Mouse (Mus musculus): ENCODE measurements around the gene Atp6v1c2. TPM values are rescaled to one million over a fixed set of nuclear protein-coding genes. Genes with fewer than 3 reads are reported as not detected.
A peak's percentile ranks its signal among the peaks of the same experiment; 100 is the strongest.

The Atp6v1c2 gene
- polyA plus RNA-seq, 1 experiment from 2014 or later: 1.0 TPM

DNA sequence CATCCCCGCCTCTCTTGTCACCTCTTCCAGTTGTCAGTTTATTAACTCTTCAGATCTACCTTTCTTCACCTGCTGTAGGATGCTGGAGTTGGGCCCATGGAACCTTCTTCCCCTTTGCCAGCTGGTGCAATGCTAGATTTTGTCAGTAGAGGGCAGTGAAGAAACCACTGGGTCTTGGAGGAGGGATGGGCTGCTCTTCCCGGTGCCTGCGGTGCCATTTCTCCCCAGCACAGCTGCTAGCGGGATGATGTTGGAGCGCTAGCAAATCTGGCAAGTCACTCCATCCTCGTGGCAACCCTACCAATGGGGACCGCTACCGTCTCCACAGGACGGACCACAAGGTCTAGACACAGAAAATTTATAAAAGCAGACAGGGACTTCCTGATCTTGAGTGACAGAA, 76.1 kb downstream of the Atp6v1c2 start:
- Histone ChIP-seq H3K27ac (ENCODE audit: low read depth, low read length) (no peak overlapping the region), H3K4me1 (ENCODE audit: control insufficient read depth, insufficient read depth, low read length) (no peaks in the 10 kb centered on the region), H3K4me3 (ENCODE audit: low read length) (no peak overlapping the region), H3K4me2 (replicated peaks; ENCODE audit: low read depth, low read length) (0 out of 2 replicates have a peak overlapping the region, but pooled peaks have one; percentile 8), H3K9me3 (ENCODE audit: control insufficient read depth, low read length) (no peaks in the 10 kb centered on the region), H3K9ac (ENCODE audit: low read depth, low read length) (no peak overlapping the region), H3K36me3 (ENCODE audit: control insufficient read depth, insufficient read depth, low read length) (no peaks in the 10 kb centered on the region), H3K27me3 (ENCODE audit: control insufficient read depth, insufficient read depth, low read length) (no peaks in the 10 kb centered on the region)
- WGBS: 4% methylated on average over 9 of the region's 9 CpGs
- peak; percentile 33; the same call in 1 of the 2 replicates for ATAC-seq (ENCODE audit: low FRiP score, low TSS enrichment)

DNA sequence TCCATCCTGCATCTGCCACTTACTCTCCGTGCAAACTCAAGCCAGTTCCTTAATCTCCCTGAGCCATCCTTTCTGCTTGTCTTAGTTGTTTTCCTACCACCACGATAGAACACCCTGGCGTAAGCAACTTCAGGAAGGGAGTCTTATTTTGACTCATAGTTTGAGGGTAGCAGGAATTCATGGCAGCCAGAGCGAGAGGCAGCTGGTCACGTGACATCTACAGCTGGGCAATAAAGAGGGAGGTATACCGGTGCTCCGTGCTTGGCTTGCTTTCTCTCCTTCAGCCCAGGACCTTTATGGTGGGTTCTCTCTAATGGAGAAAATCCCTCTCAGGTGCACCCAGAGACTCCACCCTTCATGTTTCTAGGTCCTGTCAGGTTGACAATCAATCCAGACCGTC, 78.2 kb downstream of the Atp6v1c2 start:
- Histone ChIP-seq H3K9me3 (ENCODE audit: control insufficient read depth, low read length) (no peaks in the 10 kb centered on the region), H3K4me2 (replicated peaks; ENCODE audit: low read depth, low read length) (no peak overlapping the region), H3K4me1 (ENCODE audit: control insufficient read depth, insufficient read depth, low read length) (no peaks in the 10 kb centered on the region), H3K27ac (ENCODE audit: low read depth, low read length) (no peak overlapping the region), H3K9ac (ENCODE audit: low read depth, low read length) (no peak overlapping the region), H3K4me3 (ENCODE audit: low read length) (no peak overlapping the region), H3K27me3 (ENCODE audit: control insufficient read depth, insufficient read depth, low read length) (no peaks in the 10 kb centered on the region), H3K36me3 (ENCODE audit: control insufficient read depth, insufficient read depth, low read length) (no peaks in the 10 kb centered on the region)
- WGBS: 60% methylated on average over 8 of the region's 8 CpGs
- no peak for ATAC-seq (ENCODE audit: low FRiP score, low TSS enrichment)

DNA sequence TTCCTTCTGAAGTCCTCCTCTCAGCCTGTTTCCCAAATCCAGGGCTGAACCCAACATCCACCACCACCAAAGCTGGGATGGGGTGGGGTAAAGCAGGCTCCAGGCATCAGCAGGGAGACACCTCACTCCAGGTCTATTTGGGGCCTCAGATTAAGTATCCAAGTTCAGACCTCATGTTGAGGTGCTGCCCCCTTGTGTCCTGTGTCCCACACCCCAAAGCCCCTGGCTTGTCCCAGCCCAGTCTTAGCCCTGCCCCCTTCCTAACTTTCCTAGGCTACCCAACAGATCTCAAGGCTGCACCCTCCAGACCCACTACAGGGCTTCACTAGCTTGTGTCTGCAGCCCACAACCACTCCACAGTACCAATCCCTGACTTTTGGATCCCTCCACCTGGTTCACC, 87.1 kb downstream of the Atp6v1c2 start:
- Histone ChIP-seq H3K36me3 (ENCODE audit: control insufficient read depth, insufficient read depth, low read length) (no peaks in the 10 kb centered on the region), H3K4me2 (replicated peaks; ENCODE audit: low read depth, low read length) (no peak overlapping the region), H3K4me3 (ENCODE audit: low read length) (no peak overlapping the region), H3K4me1 (ENCODE audit: control insufficient read depth, insufficient read depth, low read length) (0 out of 2 replicates have a peak, but pooled peaks cover 3% of the 10 kb centered on the region), H3K27ac (ENCODE audit: low read depth, low read length) (no peak overlapping the region), H3K27me3 (ENCODE audit: control insufficient read depth, insufficient read depth, low read length) (no peaks in the 10 kb centered on the region), H3K9ac (ENCODE audit: low read depth, low read length) (no peak overlapping the region), H3K9me3 (ENCODE audit: control insufficient read depth, low read length) (no peaks in the 10 kb centered on the region)
- ATAC-seq (ENCODE audit: low FRiP score, low TSS enrichment): no peak

DNA sequence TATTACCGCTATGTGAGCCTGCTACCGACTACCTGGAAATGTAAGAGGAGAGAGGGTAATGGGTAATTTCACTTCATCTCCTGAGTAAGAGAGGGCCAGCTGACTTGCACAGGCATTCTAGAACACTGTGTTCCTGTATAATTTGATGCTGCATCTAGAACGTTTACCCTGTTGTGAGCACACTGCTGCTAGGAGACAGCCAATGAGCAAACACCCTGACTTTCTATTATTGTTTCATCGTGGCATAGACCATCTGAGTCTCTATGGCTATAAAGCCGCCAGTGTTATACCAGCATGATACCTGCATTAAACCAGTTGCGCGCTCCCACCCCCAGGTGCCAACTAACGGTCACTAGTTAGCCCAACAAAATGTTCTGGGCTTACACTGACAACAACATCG, 87.5 kb downstream of the Atp6v1c2 start:
- 0 out of 2 replicates have a peak, but pooled peaks cover 3% of the 10 kb centered on the region for H3K4me1 ChIP-seq (ENCODE audit: control insufficient read depth, insufficient read depth, low read length)
- no peak overlapping the region for H3K9ac ChIP-seq (ENCODE audit: low read depth, low read length)
- H3K27ac ChIP-seq (ENCODE audit: low read depth, low read length): no peak overlapping the region
- no peaks in the 10 kb centered on the region for H3K27me3 ChIP-seq (ENCODE audit: control insufficient read depth, insufficient read depth, low read length)
- no peak overlapping the region for H3K4me3 ChIP-seq (ENCODE audit: low read length)
- ATAC-seq (ENCODE audit: low FRiP score, low TSS enrichment): no peak
- no peaks in the 10 kb centered on the region for H3K36me3 ChIP-seq (ENCODE audit: control insufficient read depth, insufficient read depth, low read length)
- no peak overlapping the region for H3K4me2 ChIP-seq (replicated peaks; ENCODE audit: low read depth, low read length)
- H3K9me3 ChIP-seq (ENCODE audit: control insufficient read depth, low read length): no peaks in the 10 kb centered on the region
- WGBS: 93% methylated on average over 9 of the region's 9 CpGs

DNA sequence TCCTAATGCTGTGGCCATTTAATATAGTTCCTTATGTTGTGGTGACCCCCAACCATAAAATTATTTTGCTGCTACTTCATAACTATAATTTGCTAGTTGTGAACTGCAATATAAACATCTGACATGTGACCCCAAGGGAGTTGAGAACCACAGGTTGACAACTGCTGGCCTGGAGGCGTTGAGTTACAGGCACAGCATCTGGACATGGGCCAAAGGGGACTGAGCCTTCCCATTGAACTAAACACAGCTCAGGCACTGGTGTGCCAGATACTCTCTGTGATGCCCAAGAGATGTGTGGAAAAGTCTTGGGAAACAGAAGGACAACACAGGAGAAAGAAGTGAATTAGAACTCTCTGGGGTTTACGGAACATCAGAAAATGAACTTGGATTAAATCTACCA, 88.1 kb downstream of the Atp6v1c2 start:
- Histone ChIP-seq H3K4me3 (ENCODE audit: low read length) (no peak overlapping the region), H3K4me2 (replicated peaks; ENCODE audit: low read depth, low read length) (no peak overlapping the region), H3K27me3 (ENCODE audit: control insufficient read depth, insufficient read depth, low read length) (no peaks in the 10 kb centered on the region), H3K27ac (ENCODE audit: low read depth, low read length) (no peak overlapping the region), H3K4me1 (ENCODE audit: control insufficient read depth, insufficient read depth, low read length) (0 out of 2 replicates have a peak, but pooled peaks cover 3% of the 10 kb centered on the region), H3K9ac (ENCODE audit: low read depth, low read length) (no peak overlapping the region), H3K36me3 (ENCODE audit: control insufficient read depth, insufficient read depth, low read length) (no peaks in the 10 kb centered on the region), H3K9me3 (ENCODE audit: control insufficient read depth, low read length) (no peaks in the 10 kb centered on the region)
- ATAC-seq (ENCODE audit: low FRiP score, low TSS enrichment): no peak
- WGBS: 73% methylated on average over 2 of the region's 2 CpGs

DNA sequence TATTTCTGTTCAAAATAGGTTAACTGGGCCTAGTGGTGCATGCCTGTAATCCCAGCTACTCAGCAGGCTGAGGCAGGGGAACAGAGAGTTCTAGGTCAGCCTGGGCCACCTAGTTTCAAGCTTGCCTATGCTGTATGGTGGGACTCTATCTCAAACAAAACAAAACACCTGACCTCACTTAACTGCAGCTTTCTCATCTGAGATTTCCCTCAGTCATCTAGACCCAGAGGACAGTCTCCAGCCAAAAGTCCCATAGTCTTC, 89.8 kb downstream of the Atp6v1c2 start:
- Histone ChIP-seq H3K27ac (ENCODE audit: low read depth, low read length) (no peak overlapping the region), H3K9me3 (ENCODE audit: control insufficient read depth, low read length) (no peaks in the 10 kb centered on the region), H3K9ac (ENCODE audit: low read depth, low read length) (no peak overlapping the region), H3K4me3 (ENCODE audit: low read length) (no peak overlapping the region), H3K36me3 (ENCODE audit: control insufficient read depth, insufficient read depth, low read length) (no peaks in the 10 kb centered on the region), H3K4me1 (ENCODE audit: control insufficient read depth, insufficient read depth, low read length) (0 out of 2 replicates have a peak, but pooled peaks cover 3% of the 10 kb centered on the region), H3K4me2 (replicated peaks; ENCODE audit: low read depth, low read length) (no peak overlapping the region), H3K27me3 (ENCODE audit: control insufficient read depth, insufficient read depth, low read length) (no peaks in the 10 kb centered on the region)
- no peak for ATAC-seq (ENCODE audit: low FRiP score, low TSS enrichment)

DNA sequence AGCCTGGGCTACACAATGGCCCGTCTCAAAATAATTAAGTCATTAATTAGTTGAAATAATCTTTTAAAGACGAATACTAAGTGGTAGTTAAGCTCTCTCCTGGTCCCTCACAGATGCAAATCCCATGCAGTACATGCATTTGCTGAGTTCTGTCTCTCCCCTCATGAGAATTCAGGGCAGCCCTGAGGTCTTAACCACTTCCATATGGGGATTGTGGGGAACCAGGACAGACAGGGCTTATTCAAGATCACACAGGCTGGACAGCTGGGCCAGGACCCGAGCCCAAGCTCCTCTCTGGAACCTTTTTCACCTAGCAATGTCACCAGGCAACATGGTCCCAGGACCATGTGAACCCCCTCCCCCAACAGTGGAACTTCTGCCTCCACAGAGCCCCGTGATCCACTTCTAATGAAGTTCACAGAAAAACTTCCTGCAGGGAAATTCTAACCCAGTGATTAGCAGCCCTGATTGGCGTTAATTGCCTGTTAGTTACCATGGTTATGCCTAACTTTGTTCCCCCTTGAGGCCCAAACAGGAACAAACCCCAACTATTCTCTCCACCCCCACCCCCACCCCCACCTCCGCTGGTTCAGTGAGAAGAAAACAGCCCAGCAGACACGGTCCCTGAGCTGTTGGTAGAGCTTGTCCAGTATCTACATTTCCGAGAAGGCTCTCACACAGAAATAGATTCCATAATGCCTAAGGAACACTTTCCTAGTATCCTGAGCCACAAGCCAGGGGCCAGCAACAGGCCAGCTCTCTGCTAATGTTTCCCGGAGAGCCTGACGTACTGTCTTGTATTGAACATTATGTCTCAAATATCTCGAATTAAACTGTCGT, 90.4 kb downstream of the Atp6v1c2 start:
- H3K9ac ChIP-seq (ENCODE audit: low read depth, low read length): no peak overlapping the region
- no peaks in the 10 kb centered on the region for H3K27me3 ChIP-seq (ENCODE audit: control insufficient read depth, insufficient read depth, low read length)
- no peak overlapping the region for H3K27ac ChIP-seq (ENCODE audit: low read depth, low read length)
- H3K4me2 ChIP-seq (replicated peaks; ENCODE audit: low read depth, low read length): no peak overlapping the region
- no peaks in the 10 kb centered on the region for H3K36me3 ChIP-seq (ENCODE audit: control insufficient read depth, insufficient read depth, low read length)
- H3K4me1 ChIP-seq (ENCODE audit: control insufficient read depth, insufficient read depth, low read length): 0 out of 2 replicates have a peak, but pooled peaks cover 3% of the 10 kb centered on the region
- H3K9me3 ChIP-seq (ENCODE audit: control insufficient read depth, low read length): no peaks in the 10 kb centered on the region
- 0 out of 2 replicates have a peak, but pooled peaks have one; percentile 39 for ATAC-seq (ENCODE audit: low FRiP score, low TSS enrichment)
- H3K4me3 ChIP-seq (ENCODE audit: low read length): no peak overlapping the region
- WGBS: 39% methylated on average over 12 of the region's 12 CpGs

DNA sequence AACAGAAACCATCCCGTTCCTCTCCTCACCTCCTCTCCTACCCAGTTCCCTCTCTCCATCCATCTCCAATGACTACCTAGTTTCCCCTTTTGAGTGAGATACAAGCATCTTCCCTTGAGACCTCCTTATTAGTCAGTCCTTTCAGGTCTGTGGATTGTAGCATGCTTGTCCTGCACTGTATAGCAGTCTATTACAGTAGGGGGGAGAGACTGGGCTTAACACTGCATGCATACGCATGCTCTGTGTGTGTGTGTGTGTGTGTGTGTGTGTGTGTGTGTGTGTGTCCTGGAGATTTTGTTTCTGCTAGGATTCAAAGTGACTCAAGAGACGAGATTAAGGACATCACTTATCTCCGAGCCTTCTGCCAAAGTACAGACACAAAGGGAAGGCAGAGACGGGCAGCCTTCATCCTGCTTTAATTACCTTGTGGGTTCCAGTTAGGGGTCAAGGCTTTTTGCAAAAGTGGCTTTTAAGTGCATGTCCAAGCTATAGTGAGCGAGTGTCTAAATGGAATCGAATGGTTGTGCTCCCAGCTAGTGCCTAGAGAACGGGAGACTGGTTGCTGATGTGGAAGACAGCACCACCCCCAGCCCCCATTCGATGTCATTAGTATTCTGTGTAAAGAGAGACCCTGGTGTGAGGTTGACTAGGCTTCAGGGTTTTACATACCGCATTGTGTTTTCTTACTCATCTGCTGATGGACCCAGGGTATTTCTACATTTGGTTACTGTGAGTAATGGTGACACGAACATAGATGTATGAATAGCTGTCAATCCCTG, 93.4 kb downstream of the Atp6v1c2 start:
- H3K27me3 ChIP-seq (ENCODE audit: control insufficient read depth, insufficient read depth, low read length): no peaks in the 10 kb centered on the region
- H3K9ac ChIP-seq (ENCODE audit: low read depth, low read length): no peak overlapping the region
- H3K4me2 ChIP-seq (replicated peaks; ENCODE audit: low read depth, low read length): no peak overlapping the region
- H3K27ac ChIP-seq (ENCODE audit: low read depth, low read length): no peak overlapping the region
- H3K9me3 ChIP-seq (ENCODE audit: control insufficient read depth, low read length): no peaks in the 10 kb centered on the region
- ATAC-seq (ENCODE audit: low FRiP score, low TSS enrichment): no peak
- 0 out of 2 replicates have a peak, but pooled peaks cover 3% of the 10 kb centered on the region for H3K4me1 ChIP-seq (ENCODE audit: control insufficient read depth, insufficient read depth, low read length)
- H3K36me3 ChIP-seq (ENCODE audit: control insufficient read depth, insufficient read depth, low read length): no peaks in the 10 kb centered on the region
- no peak overlapping the region for H3K4me3 ChIP-seq (ENCODE audit: low read length)
- WGBS: 59% methylated on average over 11 of the region's 11 CpGs
